Mouse (Mus musculus) G1E-ER4 (cell line): ENCODE results near the gene Zc3h12b. TPM values are rescaled to one million over a fixed set of nuclear protein-coding genes. Genes with fewer than 3 reads are reported as not detected.

Source experiments
- GATA1 ChIP-seq: IDR thresholded peaks from one replicate; pipeline ENCODE4 v1.8.0; 2012; ENCODE audit warnings: low read length, inconsistent platforms
- polyA plus RNA-seq: library from polyadenylated mRNA; stranded (reverse); fragments of >175 nt; gene quantifications from 2 replicates; pipeline ENCODE4 v1.2.3, GENCODE M21; 2012

Gene Zc3h12b
- polyA plus RNA-seq, 1 experiment = not detected

GRCm38 (mm10) chrX:95968594-95968965, 257.1 kb downstream of the Zc3h12b start:
- TF ChIP-seq GATA1 = no peak

GRCm38 (mm10) chrX:95969116-95969515, 257.6 kb downstream of the Zc3h12b start:
- TF ChIP-seq GATA1 = no peak

DNA sequence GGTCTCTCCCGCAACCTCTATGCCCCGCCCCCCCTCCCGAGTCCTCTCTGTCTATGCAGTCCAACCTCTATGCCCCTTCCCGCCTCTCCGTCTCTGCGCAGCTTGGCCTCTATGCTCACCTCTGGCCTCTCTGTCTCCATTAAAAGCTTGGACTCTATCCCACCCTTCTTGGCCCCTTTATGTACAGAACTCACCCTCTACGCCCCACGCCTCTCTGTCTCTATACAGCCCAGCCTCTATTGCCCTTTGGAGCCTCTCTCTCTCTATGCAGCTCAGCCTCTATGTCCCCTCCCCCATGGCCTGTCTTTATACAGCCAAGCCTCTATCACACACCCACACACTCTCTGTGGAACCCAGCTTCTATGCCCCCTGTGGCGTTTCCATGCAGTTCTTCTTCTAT, 258.5 kb downstream of the Zc3h12b start:
- TF ChIP-seq GATA1 = no peak

Other genes with a start within 250 kb of the Zc3h12b start
- not detected in 2 replicates for gene Asb12, start 153.7 kb upstream of the Zc3h12b start, polyA plus RNA-seq
- gene Pfn5, start 153.6 kb upstream of the Zc3h12b start, polyA plus RNA-seq = not detected in 2 replicates
- gene Zc4h2, start 53.2 kb upstream of the Zc3h12b start, polyA plus RNA-seq = 0.12 and 0.32 TPM in 2 replicates
- 21.4 and 21.9 TPM in 2 replicates for gene Las1l, start 245.3 kb downstream of the Zc3h12b start, polyA plus RNA-seq